Mouse (Mus musculus) limb, embryonic 12.5 days (tissue): ENCODE data around the gene Bcl11a. TPM values are rescaled to one million over a fixed set of nuclear protein-coding genes. Genes with fewer than 3 reads are reported as not detected.

Experiments used
- ATAC-seq: fragments of 200-750 bp; cut with Nextera tagmentation; 2 replicates; pipeline ENCODE4 v1.8.0; 2017; ENCODE audit warnings: low read depth, moderate TSS enrichment; ENCODE audit not compliant: insufficient number of reproducible peaks, insufficient read depth, low FRiP score, low TSS enrichment
- H3K27ac ChIP-seq: fragments of 300-500 bp; sonication (generic); 2 replicates; pipeline ENCODE4 v1.5.1; 2016; ENCODE audit warnings: mild to moderate bottlenecking, moderate library complexity
- H3K27me3 ChIP-seq: fragments of 300-500 bp; sonication (generic); 2 replicates; pipeline ENCODE4 v1.6.1; 2016; ENCODE audit warnings: mild to moderate bottlenecking, moderate library complexity
- H3K36me3 ChIP-seq: fragments of 300-500 bp; sonication (generic); 2 replicates; pipeline ENCODE4 v1.6.1; 2016; ENCODE audit warnings: mild to moderate bottlenecking, moderate library complexity
- H3K4me1 ChIP-seq: fragments of 300-500 bp; sonication (generic); replicated peaks from 2 replicates; pipeline ENCODE4 v1.6.1; 2016
- H3K4me2 ChIP-seq: fragments of 300-500 bp; sonication (generic); 2 replicates; pipeline ENCODE4 v1.6.1; 2016; ENCODE audit warnings: mild to moderate bottlenecking, moderate library complexity
- H3K4me3 ChIP-seq: fragments of 300-500 bp; sonication (generic); replicated peaks from 2 replicates; pipeline ENCODE4 v1.5.1; 2016; ENCODE audit warnings: mild to moderate bottlenecking
- H3K9ac ChIP-seq: fragments of 300-500 bp; sonication (generic); replicated peaks from 2 replicates; pipeline ENCODE4 v1.6.1; 2016; ENCODE audit warnings: mild to moderate bottlenecking, moderate library complexity
- H3K9me3 ChIP-seq: fragments of 300-500 bp; sonication (generic); 2 replicates; pipeline ENCODE4 v1.6.1; 2016; ENCODE audit warnings: mild to moderate bottlenecking, moderate library complexity
- WGBS: fragments of 180-500 bp; shearing (Covaris S2); methylation state at CpG from one replicate; pipeline ENCODE4 v1.1.7; 2016; 5-methylcytosine and 5-hydroxymethylcytosine counted together
- polyA plus RNA-seq: library from polyadenylated mRNA; unstranded; fragments of >200 nt; fragmentation: Nextera tagmentation; extraction: Ambion mirVana; gene quantifications from 2 replicates; pipeline ENCODE4 v1.2.1, GENCODE M21; 2016

The Bcl11a gene
- polyA plus RNA-seq, 1 experiment from 2014 or later, result 109 TPM

- no peak overlapping the region for H3K27ac ChIP-seq
- WGBS, result 30% methylated on average over 3 of the region's 3 CpGs
Measured at GRCm38 (mm10) chr11:24190411-24190810, 112.6 kb downstream of the Bcl11a start.

GRCm38 (mm10) chr11:24196460-24197190 is 118.8 kb downstream of the Bcl11a start:
- H3K9ac ChIP-seq, result no peak overlapping the region
- H3K4me1 ChIP-seq, result peaks cover 8% of the 10 kb centered on the region
- H3K27ac ChIP-seq, result no peak overlapping the region
- H3K4me2 ChIP-seq, result no peak overlapping the region
- H3K9me3 ChIP-seq, result no peaks in the 10 kb centered on the region
- 71% methylated on average over 4 of the region's 4 CpGs for WGBS
- H3K27me3 ChIP-seq, result no peaks in the 10 kb centered on the region
- no peak for ATAC-seq
- no peak overlapping the region for H3K4me3 ChIP-seq
- no peaks in the 10 kb centered on the region for H3K36me3 ChIP-seq

More at GRCm38 (mm10) chr11:24190411-24190810, 112.6 kb downstream of the Bcl11a start:
- Histone ChIP-seq H3K4me3 (no peak overlapping the region), H3K27me3 (no peaks in the 10 kb centered on the region), H3K36me3 (no peaks in the 10 kb centered on the region), H3K4me2 (no peak overlapping the region), H3K4me1 (0 out of 2 replicates have a peak, but pooled peaks cover 6% of the 10 kb centered on the region), H3K9me3 (no peaks in the 10 kb centered on the region), H3K9ac (no peak overlapping the region)
- no peak for ATAC-seq

GRCm38 (mm10) chr11:24197424-24197823 is 119.6 kb downstream of the Bcl11a start:
- H3K9me3 ChIP-seq, result no peaks in the 10 kb centered on the region
- ATAC-seq, result no peak
- peaks cover 13% of the 10 kb centered on the region for H3K4me1 ChIP-seq
- no peak overlapping the region for H3K4me2 ChIP-seq
- H3K4me3 ChIP-seq, result no peak overlapping the region
- no peaks in the 10 kb centered on the region for H3K36me3 ChIP-seq
- WGBS, result 81% methylated on average over 1 of the region's 1 CpGs
- H3K9ac ChIP-seq, result no peak overlapping the region
- H3K27ac ChIP-seq, result no peak overlapping the region
- H3K27me3 ChIP-seq, result no peaks in the 10 kb centered on the region

GRCm38 (mm10) chr11:24199560-24199959 is 121.7 kb downstream of the Bcl11a start:
- Histone ChIP-seq H3K9ac (no peak overlapping the region), H3K9me3 (no peaks in the 10 kb centered on the region), H3K4me2 (no peak overlapping the region), H3K4me1 (peaks cover 34% of the 10 kb centered on the region), H3K4me3 (no peak overlapping the region), H3K27me3 (no peaks in the 10 kb centered on the region), H3K27ac (no peak overlapping the region), H3K36me3 (no peaks in the 10 kb centered on the region)
- no peak for ATAC-seq
- WGBS, result 89% methylated on average over 3 of the region's 3 CpGs

GRCm38 (mm10) chr11:24200310-24200709 is 122.5 kb downstream of the Bcl11a start:
- no peak for ATAC-seq

GRCm38 (mm10) chr11:24201223-24201622 is 123.4 kb downstream of the Bcl11a start:
- H3K9ac ChIP-seq, result no peak overlapping the region
- H3K27ac ChIP-seq, result no peak overlapping the region
- 79% methylated on average over 4 of the region's 4 CpGs for WGBS
- no peaks in the 10 kb centered on the region for H3K36me3 ChIP-seq
- no peak for ATAC-seq
- no peaks in the 10 kb centered on the region for H3K27me3 ChIP-seq
- no peaks in the 10 kb centered on the region for H3K9me3 ChIP-seq
- H3K4me3 ChIP-seq, result no peak overlapping the region
- H3K4me1 ChIP-seq, result peaks cover 35% of the 10 kb centered on the region
- H3K4me2 ChIP-seq, result no peak overlapping the region

More at GRCm38 (mm10) chr11:24200310-24200709, 122.5 kb downstream of the Bcl11a start:
- H3K9me3 ChIP-seq, result no peaks in the 10 kb centered on the region
- WGBS, result 41% methylated on average over 5 of the region's 5 CpGs
- no peak overlapping the region for H3K27ac ChIP-seq
- no peaks in the 10 kb centered on the region for H3K27me3 ChIP-seq
- H3K4me2 ChIP-seq, result no peak overlapping the region
- H3K4me1 ChIP-seq, result peaks cover 35% of the 10 kb centered on the region
- H3K9ac ChIP-seq, result no peak overlapping the region
- H3K4me3 ChIP-seq, result no peak overlapping the region
- H3K36me3 ChIP-seq, result no peaks in the 10 kb centered on the region

GRCm38 (mm10) chr11:24202641-24203361 is 124.9 kb downstream of the Bcl11a start:
- H3K9ac ChIP-seq, result no peak overlapping the region
- H3K9me3 ChIP-seq, result no peaks in the 10 kb centered on the region
- peak overlapping the region; percentile 25; the same call in 1 of the 2 replicates for H3K4me2 ChIP-seq
- 25% methylated on average over 7 of the region's 7 CpGs for WGBS
- H3K4me1 ChIP-seq, result peaks cover 35% of the 10 kb centered on the region
- ATAC-seq, result 0 out of 2 replicates have a peak, but pooled peaks have one; percentile 57
- H3K27me3 ChIP-seq, result no peaks in the 10 kb centered on the region
- no peaks in the 10 kb centered on the region for H3K36me3 ChIP-seq
- peak overlapping the region; percentile 37; the same call in 1 of the 2 replicates for H3K27ac ChIP-seq
- no peak overlapping the region for H3K4me3 ChIP-seq

- Histone ChIP-seq H3K4me3 (no peak overlapping the region), H3K4me2 (0 out of 2 replicates have a peak overlapping the region, but pooled peaks have one; percentile 25), H3K36me3 (no peaks in the 10 kb centered on the region), H3K4me1 (peaks cover 35% of the 10 kb centered on the region), H3K27ac (peak overlapping the region; percentile 37; the same call in 1 of the 2 replicates), H3K9ac (no peak overlapping the region), H3K9me3 (no peaks in the 10 kb centered on the region), H3K27me3 (no peaks in the 10 kb centered on the region)
- 0 out of 2 replicates have a peak, but pooled peaks have one; percentile 8 for ATAC-seq
- WGBS, result 95% methylated on average over 1 of the region's 1 CpGs
Measured at GRCm38 (mm10) chr11:24203489-24203888, 125.6 kb downstream of the Bcl11a start.

- no peak overlapping the region for H3K27ac ChIP-seq
- no peak for ATAC-seq
- WGBS, result 31% methylated on average over 6 of the region's 6 CpGs
- no peaks in the 10 kb centered on the region for H3K27me3 ChIP-seq
- no peak overlapping the region for H3K4me3 ChIP-seq
- H3K36me3 ChIP-seq, result no peaks in the 10 kb centered on the region
- no peaks in the 10 kb centered on the region for H3K9me3 ChIP-seq
- H3K4me2 ChIP-seq, result no peak overlapping the region
- peaks cover 29% of the 10 kb centered on the region for H3K4me1 ChIP-seq
- H3K9ac ChIP-seq, result no peak overlapping the region
Measured at GRCm38 (mm10) chr11:24208951-24209351, 131.1 kb downstream of the Bcl11a start.

- H3K9ac ChIP-seq, result no peak overlapping the region
- 11% methylated on average over 3 of the region's 3 CpGs for WGBS
- peaks cover 4% of the 10 kb centered on the region; the same call in 1 of the 2 replicates for H3K27me3 ChIP-seq
- H3K27ac ChIP-seq, result peak overlapping the region; percentile 74
- ATAC-seq, result peak; percentile 67; the same call in 1 of the 2 replicates
- no peak overlapping the region for H3K4me2 ChIP-seq
- H3K36me3 ChIP-seq, result no peaks in the 10 kb centered on the region
- no peak overlapping the region for H3K4me3 ChIP-seq
- peaks cover 33% of the 10 kb centered on the region for H3K4me1 ChIP-seq
- H3K9me3 ChIP-seq, result no peaks in the 10 kb centered on the region
Measured at GRCm38 (mm10) chr11:24214509-24215134, 136.8 kb downstream of the Bcl11a start.
